Mouse (Mus musculus) lung, adult 2 months (tissue): ENCODE data around the gene Gm13285.
"Not testable (repeated sequence)": the region's sequence is repeated elsewhere in the genome, so short reads cannot be mapped to it uniquely, and the experiment has no call there.

Source experiments
- CTCF ChIP-seq: fragments of 200-500 bp; IDR thresholded peaks from 2 replicates; pipeline ENCODE4 v1.5.1; 2011; ENCODE audit warnings: mild to moderate bottlenecking, low read length, control low read depth; ENCODE audit not compliant: insufficient read depth
- POLR2A ChIP-seq: fragments of 200-500 bp; IDR thresholded peaks from 2 replicates; pipeline ENCODE4 v1.6.1; 2011; ENCODE audit warnings: low read depth, mild to moderate bottlenecking, control low read depth, low read length, borderline replicate concordance; ENCODE audit errors: extremely low read depth

DNA sequence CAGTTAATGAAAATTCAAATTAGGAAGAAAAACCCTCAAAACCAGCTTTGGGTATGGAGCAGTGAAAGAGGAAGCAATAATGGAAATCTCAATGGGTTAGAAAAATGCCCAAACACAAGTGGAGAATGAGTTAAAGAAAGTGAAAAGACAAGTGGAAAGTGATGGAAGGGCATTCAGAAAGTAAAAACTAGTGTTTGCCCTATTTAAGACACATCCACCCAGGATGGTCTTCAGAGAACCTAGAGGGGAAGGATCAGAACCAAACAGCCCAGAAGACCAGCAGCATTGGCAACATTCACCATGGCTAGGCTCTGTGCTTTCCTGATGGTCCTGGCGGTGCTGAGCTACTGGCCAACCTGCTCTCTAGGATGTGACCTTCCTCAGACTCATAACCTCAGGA lies 35.8 kb downstream of the Gm13285 start, which contains the start of gene Ifna5:
- not testable (repeated sequence) for TF ChIP-seq CTCF, POLR2A
